In genomic region chr12:111875499-111875898, GRCm38 (mm10) we compare ENCODE assay signal across 32 mouse cellular contexts.
"Had no signal": no experiment of that assay in that cellular context is flagged by ENCODE, and none has a peak within 500 bp of the region (broad histone marks: within the 10 kb centered on the region; RNA-seq: fewer than 3 reads in every experiment).

No protein-coding gene starts in this region.

- DNase-seq: heart, postnatal 10 days; heart, postnatal 14 days; heart, postnatal 36 days; heart, postnatal 4 days; kidney, adult 11 months; kidney, adult 18-20 months; kidney, adult 2 months; kidney, adult 8-10 months; kidney, adult 9 months; kidney, postnatal 10 days; kidney, postnatal 14 days; kidney, postnatal 25 days; layer of hippocampus, adult 9-11 months; layer of hippocampus, postnatal 36 days had no signal

- H3K9me3 ChIP-seq: heart, embryonic 12.5 days; heart, embryonic 13.5 days; heart, embryonic 15.5 days; hindbrain, embryonic 10.5 days; hindbrain, embryonic 12.5 days; hindbrain, embryonic 13.5 days; hindbrain, embryonic 15.5 days; intestine, embryonic 15.5 days; kidney, embryonic 15.5 days had no signal

- H3K4me1 ChIP-seq: hindbrain, embryonic 10.5 days; hindbrain, embryonic 12.5 days; hindbrain, embryonic 13.5 days; hindbrain, embryonic 15.5 days; intestine, embryonic 15.5 days had no signal

- H3K27me3 ChIP-seq: heart, embryonic 12.5 days; heart, embryonic 13.5 days; heart, embryonic 15.5 days; hindbrain, embryonic 12.5 days; hindbrain, embryonic 13.5 days; hindbrain, embryonic 15.5 days; intestine, embryonic 15.5 days; kidney, embryonic 15.5 days had no signal

- H3K4me3 ChIP-seq: heart, embryonic 12.5 days; heart, embryonic 13.5 days; heart, embryonic 15.5 days; hindbrain, embryonic 10.5 days; hindbrain, embryonic 12.5 days; hindbrain, embryonic 13.5 days; hindbrain, embryonic 15.5 days; intestine, embryonic 15.5 days; kidney, embryonic 15.5 days; layer of hippocampus, adult 2 months; left cerebral cortex, adult 2 months had no signal

- H3K27ac ChIP-seq: heart, embryonic 13.5 days; heart, embryonic 15.5 days; hindbrain, embryonic 10.5 days; hindbrain, embryonic 12.5 days; hindbrain, embryonic 13.5 days; hindbrain, embryonic 14.5 days; hindbrain, embryonic 15.5 days; hindbrain, postnatal 0 days; intestine, embryonic 15.5 days; kidney, embryonic 15.5 days; kidney, postnatal 0 days; left cerebral cortex, adult 2 months had no signal

- ATAC-seq: hindbrain, embryonic 16.5 days; hindbrain, postnatal 0 days; inflammation-experienced regulatory T-cells, adult 6 months; intestine, embryonic 15.5 days; intestine, embryonic 16.5 days; intestine, postnatal 0 days had no signal

- H3K9ac ChIP-seq: heart, embryonic 12.5 days; heart, embryonic 13.5 days; heart, embryonic 15.5 days; hindbrain, embryonic 12.5 days; hindbrain, embryonic 13.5 days; hindbrain, embryonic 14.5 days; hindbrain, embryonic 15.5 days; intestine, embryonic 15.5 days; kidney, embryonic 15.5 days had no signal

- H3K4me2 ChIP-seq: heart, embryonic 12.5 days; heart, embryonic 13.5 days; heart, embryonic 15.5 days; hindbrain, embryonic 12.5 days; hindbrain, embryonic 13.5 days; hindbrain, embryonic 14.5 days; hindbrain, embryonic 15.5 days; intestine, embryonic 15.5 days; kidney, embryonic 15.5 days had no signal

- H3K36me3 ChIP-seq: hindbrain, embryonic 10.5 days; intestine, embryonic 15.5 days had no signal
